Mouse (Mus musculus) midbrain, embryonic 11.5 days (tissue): ENCODE results near the gene Dhh. TPM values are rescaled to one million over a fixed set of nuclear protein-coding genes. Genes with fewer than 3 reads are reported as not detected.

Experiments
- ATAC-seq: fragments of 200-750 bp; cut with Nextera tagmentation; 2 replicates; pipeline ENCODE4 v1.8.0; 2017; ENCODE audit warnings: moderate TSS enrichment, moderate library complexity; ENCODE audit not compliant: low FRiP score
- DNase-seq: peaks from one replicate; pipeline ENCODE4 v3.0.0; 2015; ENCODE audit warnings: low spot score; ENCODE audit errors: missing footprints
- H3K27ac ChIP-seq: fragments of 300-500 bp; sonication (generic); 2 replicates; pipeline ENCODE4 v1.5.1; 2014; ENCODE audit warnings: low read depth, low read length
- H3K27me3 ChIP-seq: fragments of 300-500 bp; sonication (generic); 2 replicates; pipeline ENCODE4 v1.6.1; 2014; ENCODE audit warnings: mild to moderate bottlenecking, low read length, moderate library complexity, mixed read lengths; ENCODE audit not compliant: control insufficient read depth, insufficient read depth
- H3K36me3 ChIP-seq: fragments of 300-500 bp; sonication (generic); 2 replicates; pipeline ENCODE4 v1.6.1; 2014; ENCODE audit warnings: mild to moderate bottlenecking, low read length, moderate library complexity, mixed read lengths; ENCODE audit not compliant: control insufficient read depth, insufficient read depth
- H3K4me1 ChIP-seq: fragments of 300-500 bp; sonication (generic); 2 replicates; pipeline ENCODE4 v1.6.1; 2014; ENCODE audit warnings: low read length; ENCODE audit not compliant: control insufficient read depth, insufficient read depth
- H3K4me2 ChIP-seq: fragments of 300-500 bp; sonication (generic); 2 replicates; pipeline ENCODE4 v1.6.1; 2014; ENCODE audit warnings: mild to moderate bottlenecking, moderate library complexity
- H3K4me3 ChIP-seq: fragments of 300-500 bp; sonication (generic); 2 replicates; pipeline ENCODE4 v1.5.1; 2014; ENCODE audit warnings: low read depth, low read length
- H3K9ac ChIP-seq: fragments of 300-500 bp; sonication (generic); 2 replicates; pipeline ENCODE4 v1.6.1; 2014; ENCODE audit warnings: low read length
- H3K9me3 ChIP-seq: fragments of 300-500 bp; sonication (generic); 2 replicates; pipeline ENCODE4 v1.6.1; 2016; ENCODE audit warnings: low read length; ENCODE audit not compliant: control insufficient read depth
- WGBS: fragments of 180-500 bp; shearing (Covaris S2); extraction: QIAGEN DNeasy Blood & Tissue Kit; methylation state at CpG from one replicate; pipeline ENCODE4 v1.1.7; 2014; 5-methylcytosine and 5-hydroxymethylcytosine counted together
- polyA plus RNA-seq: library from polyadenylated mRNA; unstranded; fragments of >200 nt; fragmentation: Nextera tagmentation; extraction: Ambion mirVana; gene quantifications from 2 replicates; pipeline ENCODE4 v1.2.1, GENCODE M21; 2014

Gene Dhh
- polyA plus RNA-seq, 1 experiment from 2014 or later, result 0.27 TPM

DNA sequence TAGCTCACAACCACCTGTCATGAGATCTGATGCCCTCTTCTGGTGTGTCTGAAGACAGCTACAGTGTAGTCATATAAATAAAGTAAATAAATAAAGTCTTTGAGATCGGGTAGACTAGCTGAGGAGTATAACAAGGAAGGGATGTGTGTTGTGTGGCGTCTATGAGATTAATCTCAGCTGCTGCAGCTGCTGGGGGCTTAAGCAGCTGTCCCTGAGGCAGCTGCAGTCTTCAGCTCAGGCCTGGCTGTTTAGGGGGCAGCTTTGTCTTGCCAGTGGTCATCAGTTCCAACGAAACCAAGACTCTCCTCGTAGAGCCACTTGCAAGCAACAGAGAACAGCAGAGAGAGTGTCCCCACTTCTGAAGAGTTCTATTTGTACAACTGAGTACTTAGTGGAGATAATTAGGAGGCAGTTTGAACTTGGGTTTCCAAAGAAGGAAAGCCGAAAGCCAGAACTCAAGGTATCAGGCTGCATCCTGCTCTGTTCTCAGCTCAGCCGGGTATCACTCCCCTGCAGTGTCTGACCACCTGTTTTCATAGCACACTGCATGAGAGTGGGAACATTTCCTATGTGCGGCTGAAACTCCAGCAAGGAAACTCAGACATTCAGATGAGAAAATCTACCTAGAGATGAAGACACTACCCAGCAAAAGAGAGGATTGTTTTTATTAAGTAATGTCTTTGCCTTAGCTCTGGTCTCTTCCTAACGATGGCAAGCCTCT lies 11.5 kb downstream of the Dhh start:
- no peak overlapping the region for H3K4me3 ChIP-seq
- no peaks in the 10 kb centered on the region for H3K9me3 ChIP-seq
- H3K4me2 ChIP-seq, result no peak overlapping the region
- WGBS, result 64% methylated on average over 8 of the region's 8 CpGs
- DNase-seq (no peak), ATAC-seq (no peak)
- no peaks in the 10 kb centered on the region for H3K36me3 ChIP-seq
- H3K27me3 ChIP-seq, result peaks cover 5% of the 10 kb centered on the region
- no peak overlapping the region for H3K27ac ChIP-seq
- no peak overlapping the region for H3K9ac ChIP-seq
- no peaks in the 10 kb centered on the region for H3K4me1 ChIP-seq

DNA sequence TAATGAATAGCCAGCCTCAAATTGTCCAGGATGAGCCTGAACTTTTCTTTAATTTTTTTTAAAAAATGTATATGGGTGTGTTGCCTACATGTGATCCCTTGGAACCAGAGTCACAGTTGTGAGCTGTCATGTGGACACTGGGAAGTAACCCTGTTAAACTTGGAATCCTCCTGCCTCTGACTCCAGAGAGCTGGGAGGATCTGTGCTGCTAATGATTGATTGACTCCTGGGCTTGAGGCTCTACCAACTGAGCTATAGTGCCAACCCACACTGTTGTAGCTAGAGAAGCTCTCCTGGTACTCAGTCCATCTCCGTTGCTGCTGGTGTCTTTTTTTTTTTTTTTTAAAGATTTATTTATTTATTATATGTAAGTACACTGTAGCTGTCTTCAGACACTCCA lies 14.2 kb downstream of the Dhh start:
- WGBS, result 68% methylated on average over 1 of the region's 1 CpGs

DNA sequence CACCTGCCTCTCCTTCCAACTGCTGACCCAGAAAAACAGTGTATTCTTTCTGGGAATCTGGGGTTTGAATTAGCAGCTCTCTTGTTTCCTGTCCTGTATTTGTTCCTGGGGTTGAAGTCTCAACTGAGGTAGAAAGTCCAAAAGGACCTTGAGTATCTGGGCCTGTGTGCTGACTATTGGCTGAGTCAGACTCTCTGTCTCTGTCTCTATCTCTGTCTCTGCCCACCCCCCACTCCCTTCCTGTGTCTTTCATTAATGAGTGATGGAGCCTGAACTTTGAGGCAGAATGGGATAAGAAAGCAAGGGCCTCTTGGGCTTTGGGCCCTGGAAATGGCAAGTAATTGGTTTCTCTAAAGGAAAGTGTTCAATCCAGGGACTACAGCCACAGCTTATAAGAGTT lies 14.7 kb downstream of the Dhh start:
- Histone ChIP-seq H3K27ac (no peak overlapping the region), H3K36me3 (no peaks in the 10 kb centered on the region), H3K4me2 (no peak overlapping the region), H3K4me1 (peaks cover 7% of the 10 kb centered on the region; the same call in 1 of the 2 replicates), H3K4me3 (no peak overlapping the region), H3K9me3 (no peaks in the 10 kb centered on the region), H3K9ac (no peak overlapping the region), H3K27me3 (no peaks in the 10 kb centered on the region)
- no peak for DNase-seq
- ATAC-seq, result no peak

More for the DNA sequence above, 14.2 kb downstream of the Dhh start:
- Histone ChIP-seq H3K4me1 (peaks cover 7% of the 10 kb centered on the region; the same call in 1 of the 2 replicates), H3K9ac (no peak overlapping the region), H3K36me3 (no peaks in the 10 kb centered on the region), H3K4me2 (no peak overlapping the region), H3K27me3 (no peaks in the 10 kb centered on the region), H3K9me3 (no peaks in the 10 kb centered on the region), H3K4me3 (no peak overlapping the region), H3K27ac (no peak overlapping the region)
- ATAC-seq, result no peak
- DNase-seq, result no peak

DNA sequence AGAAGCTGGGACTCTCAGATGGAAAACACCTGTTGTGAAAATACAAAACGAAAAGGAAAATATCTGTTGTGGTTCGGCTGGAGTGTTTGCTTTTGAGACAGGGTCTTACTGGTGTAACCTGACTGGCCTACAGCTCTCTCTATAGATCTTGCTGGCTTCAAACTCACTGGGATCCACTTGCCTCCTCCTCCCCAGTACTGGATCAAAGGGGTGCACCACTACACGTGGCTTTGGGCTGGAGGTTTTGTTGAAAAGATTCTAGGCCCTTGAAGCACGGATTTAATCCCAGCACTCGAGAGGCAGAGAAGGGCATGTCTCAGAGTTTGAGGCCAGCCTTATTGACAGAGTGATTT lies 16.7 kb downstream of the Dhh start:
- H3K4me1 ChIP-seq, result peaks cover 7% of the 10 kb centered on the region; the same call in 1 of the 2 replicates
- peak overlapping the region; percentile 61; the same call in 1 of the 2 replicates for H3K4me3 ChIP-seq
- H3K9ac ChIP-seq, result no peak overlapping the region; the same call in 1 of the 2 replicates
- H3K4me2 ChIP-seq, result peak overlapping the region; percentile 84; the same call in 1 of the 2 replicates
- DNase-seq (no peak), ATAC-seq (peak; percentile 53)
- H3K9me3 ChIP-seq, result no peaks in the 10 kb centered on the region
- H3K27me3 ChIP-seq, result no peaks in the 10 kb centered on the region
- WGBS, result 3% methylated on average over 5 of the region's 5 CpGs
- no peak overlapping the region for H3K27ac ChIP-seq
- no peaks in the 10 kb centered on the region for H3K36me3 ChIP-seq

DNA sequence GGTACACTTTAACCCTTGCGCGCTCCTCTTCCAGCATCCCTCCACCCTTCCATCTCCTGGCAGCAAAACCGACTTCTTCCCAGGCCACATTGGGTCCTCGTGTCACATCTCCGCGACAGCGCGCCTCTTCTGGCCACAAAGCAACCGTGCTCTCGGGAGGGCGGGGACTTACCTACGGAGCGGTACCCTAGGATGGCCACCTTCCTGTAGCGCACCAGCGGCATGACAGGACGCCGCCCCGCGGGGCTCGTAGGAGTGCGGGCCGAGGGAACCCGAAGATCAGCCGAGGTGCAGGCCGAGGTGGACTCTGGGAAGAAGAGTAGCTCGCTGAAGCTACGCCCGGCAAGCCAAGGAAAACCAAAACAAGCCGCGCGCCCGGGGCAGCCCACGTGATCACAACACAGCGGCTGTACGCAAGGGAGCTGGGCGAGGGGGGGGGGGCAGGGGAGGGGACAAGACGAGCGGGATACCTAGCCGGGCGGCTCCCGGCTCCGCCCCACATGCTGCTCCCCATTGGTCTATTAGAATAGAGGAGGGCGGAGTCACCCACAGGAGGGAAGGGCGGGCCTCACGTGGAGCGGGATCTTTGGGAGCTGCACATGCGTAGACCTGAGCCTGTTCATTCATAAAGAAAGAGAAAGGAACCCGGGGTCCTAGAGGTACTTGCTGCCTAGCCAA lies 17.2 kb downstream of the Dhh start:
- Histone ChIP-seq H3K4me3 (peak overlapping the region; percentile 61), H3K9me3 (no peaks in the 10 kb centered on the region), H3K9ac (peak overlapping the region; percentile 68), H3K4me1 (peaks cover 7% of the 10 kb centered on the region; the same call in 1 of the 2 replicates), H3K27ac (peak overlapping the region; percentile 50), H3K36me3 (no peaks in the 10 kb centered on the region), H3K27me3 (no peaks in the 10 kb centered on the region), H3K4me2 (peak overlapping the region; percentile 84)
- ATAC-seq (peak; percentile 97), DNase-seq (peak; percentile 99)
- WGBS, result under 1% methylated on average over 48 of the region's 48 CpGs

DNA sequence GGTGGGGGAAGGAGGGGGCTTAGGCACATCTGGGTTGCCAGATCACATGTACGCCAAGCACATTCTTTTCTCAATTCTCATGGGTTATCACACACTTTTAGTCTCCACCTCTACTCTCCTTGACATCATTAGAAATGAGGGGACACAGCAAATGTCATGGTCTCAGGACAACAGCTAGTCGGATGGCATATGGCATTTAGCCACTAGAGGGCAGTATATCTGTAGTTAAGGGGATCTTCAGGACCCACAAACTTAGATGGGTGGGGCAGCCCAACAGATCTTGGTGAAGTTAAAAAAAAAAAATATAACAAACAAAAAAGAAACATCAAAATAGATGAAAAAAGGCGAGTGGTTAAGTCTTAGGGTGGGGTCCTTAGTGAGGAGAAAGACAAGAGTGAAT lies 21.0 kb downstream of the Dhh start:
- no peak overlapping the region for H3K9ac ChIP-seq
- DNase-seq (peak; percentile 96), ATAC-seq (no peak)
- no peak overlapping the region for H3K4me2 ChIP-seq
- H3K4me3 ChIP-seq, result no peak overlapping the region
- no peaks in the 10 kb centered on the region for H3K27me3 ChIP-seq
- H3K27ac ChIP-seq, result no peak overlapping the region
- H3K9me3 ChIP-seq, result no peaks in the 10 kb centered on the region
- H3K4me1 ChIP-seq, result peaks cover 11% of the 10 kb centered on the region; the same call in 1 of the 2 replicates
- 23% methylated on average over 3 of the region's 3 CpGs for WGBS
- no peaks in the 10 kb centered on the region for H3K36me3 ChIP-seq

DNA sequence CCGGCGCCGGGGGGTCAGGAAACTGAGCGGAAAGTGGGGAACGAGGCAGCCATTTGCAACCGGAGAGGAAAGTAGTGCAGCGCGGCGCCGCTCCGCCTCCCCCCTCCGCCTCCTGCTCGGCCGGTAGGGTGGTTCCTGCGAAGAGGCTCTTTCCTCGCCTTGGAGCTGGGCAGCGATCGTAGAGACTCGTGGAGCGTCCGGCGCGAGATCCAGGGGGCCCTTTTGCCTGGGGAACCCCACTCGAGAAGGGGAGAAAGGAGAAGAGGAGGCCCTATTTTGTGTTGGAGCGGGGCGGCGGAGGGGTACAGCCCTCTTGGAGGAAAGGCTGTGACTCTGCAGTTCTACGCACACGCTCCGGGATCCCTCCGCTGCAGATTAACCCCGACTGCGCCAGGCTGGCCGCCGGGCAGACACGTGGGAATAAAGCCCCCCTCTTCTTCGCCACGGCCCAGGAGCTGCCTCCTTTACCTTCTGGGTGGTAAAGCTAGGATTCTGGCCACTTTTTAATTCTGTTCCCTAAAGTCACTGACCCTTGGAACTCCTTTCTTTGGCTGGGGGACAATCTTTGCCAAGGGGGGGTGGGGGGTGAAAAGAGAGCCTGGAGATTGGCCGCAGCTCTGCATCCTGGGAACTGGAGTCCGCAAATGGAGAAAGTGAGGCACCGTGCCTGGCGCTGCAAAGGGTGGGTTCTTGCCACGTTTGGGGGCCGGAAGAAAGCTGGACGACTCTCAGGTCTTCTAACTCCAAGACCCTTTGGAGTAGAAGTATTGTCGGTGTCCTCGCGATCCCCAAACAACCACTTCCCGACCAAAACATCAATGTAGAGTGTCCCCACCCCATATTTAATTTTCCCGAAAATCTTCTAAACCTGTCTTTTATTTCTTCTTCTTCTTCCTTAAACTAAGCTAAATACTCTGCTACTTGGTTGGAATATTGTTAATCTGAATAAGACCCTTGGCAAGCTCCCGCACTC lies 26.1 kb downstream of the Dhh start:
- peaks cover 32% of the 10 kb centered on the region for H3K4me1 ChIP-seq

DNA sequence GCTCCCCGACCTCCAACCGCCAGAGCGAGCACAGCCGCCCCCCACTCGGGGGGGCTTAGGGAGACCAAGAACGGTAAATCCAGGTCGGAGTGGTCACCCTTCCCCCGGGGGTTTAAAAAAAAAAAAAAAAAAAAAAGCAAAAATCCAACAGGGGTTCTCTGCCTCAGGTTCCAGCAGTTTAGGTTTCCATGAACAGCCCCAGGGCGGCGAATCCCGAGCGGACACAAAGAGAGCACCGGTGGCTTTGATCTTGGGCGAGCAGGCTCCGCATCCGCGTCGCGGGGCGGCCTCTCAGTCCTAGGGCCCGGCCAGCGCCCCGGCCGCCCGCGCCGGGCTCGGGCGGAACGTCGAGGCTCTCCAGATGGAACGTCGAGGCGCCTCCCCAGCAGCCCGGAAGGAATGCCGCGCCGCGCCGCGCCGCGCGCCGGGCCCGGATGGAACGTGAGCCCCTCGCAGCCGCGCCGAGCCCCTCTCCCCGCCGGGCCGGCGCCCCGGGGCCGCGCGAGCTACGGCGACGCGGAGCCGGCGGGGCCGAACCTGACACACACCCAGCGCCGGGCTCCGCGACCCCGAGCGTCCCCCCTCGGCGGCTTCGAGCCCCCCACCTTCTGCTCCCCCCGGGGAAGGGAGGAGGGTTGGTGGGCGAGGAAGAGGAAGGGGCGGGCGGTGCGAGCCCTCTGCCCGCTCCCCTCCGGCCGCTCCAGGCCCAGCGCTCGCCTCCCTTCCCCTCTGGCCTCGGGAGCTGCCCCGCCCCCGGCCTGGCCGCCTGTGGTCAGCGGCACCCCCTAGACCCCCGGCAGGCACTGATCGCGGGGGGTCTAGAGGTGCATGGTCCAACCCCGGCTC lies 27.0 kb downstream of the Dhh start, which contains the start of gene Kmt2d:
TSS of gene Kmt2d (minus strand) at position 135 of the 846 bp plus-strand sequence.
- ATAC-seq (peak; percentile 73), DNase-seq (peak; percentile 95)
- WGBS, result under 1% methylated on average over 73 of the region's 94 CpGs
- Histone ChIP-seq H3K9me3 (no peaks in the 10 kb centered on the region), H3K27ac (peak within 1 kb of the TSS; percentile 93), H3K9ac (peak within 1 kb of the TSS; percentile 95), H3K36me3 (no peaks in the 10 kb centered on the region), H3K4me1 (peaks cover 32% of the 10 kb centered on the region), H3K27me3 (no peaks in the 10 kb centered on the region), H3K4me2 (peak within 1 kb of the TSS; percentile 100), H3K4me3 (peak within 1 kb of the TSS; percentile 99)

More for the DNA sequence above, 26.1 kb downstream of the Dhh start:
- H3K9ac ChIP-seq, result peak overlapping the region; percentile 95
- ATAC-seq, result peak; percentile 90
- no peaks in the 10 kb centered on the region for H3K27me3 ChIP-seq
- H3K27ac ChIP-seq, result peak overlapping the region; percentile 93
- H3K9me3 ChIP-seq, result no peaks in the 10 kb centered on the region
- DNase-seq, result peak; percentile 99
- no peaks in the 10 kb centered on the region for H3K36me3 ChIP-seq
- H3K4me2 ChIP-seq, result peak overlapping the region; percentile 100
- WGBS, result 1% methylated on average over 51 of the region's 51 CpGs
- H3K4me3 ChIP-seq, result peak overlapping the region; percentile 99
